19 mouse cellular contexts compared by ENCODE assay signal in genomic region chr1:157065819-157066730, GRCm38 (mm10). TPM values are rescaled to one million over a fixed set of nuclear protein-coding genes. Genes with fewer than 3 reads are reported as not detected.
A peak's percentile ranks its signal among the peaks of the same experiment; 100 is the strongest.
DNase-seq lines count a peak whose midpoint lies in the region; ATAC-seq and TF ChIP-seq lines count a peak whose summit lies in the region.
"Had no signal": no experiment of that assay in that cellular context is flagged by ENCODE, and none has a peak within 500 bp of the region (broad histone marks: within the 10 kb centered on the region; RNA-seq: fewer than 3 reads in every experiment).

No protein-coding gene starts in this region.

- H3K4me2 ChIP-seq in lung, embryonic 14.5 days: no peak overlapping the region
- no peak overlapping the region for H3K4me2 ChIP-seq in forebrain, embryonic 13.5 days
- no peak overlapping the region for H3K4me2 ChIP-seq in midbrain, embryonic 14.5 days (ENCODE audit: low read length)
- H3K4me2 ChIP-seq: liver, embryonic 15.5 days; midbrain, embryonic 12.5 days had no signal

- peaks cover 16% of the 10 kb centered on the region for H3K4me1 ChIP-seq in heart, embryonic 10.5 days
- peaks cover 6% of the 10 kb centered on the region; the same call in 1 of the 2 replicates for H3K4me1 ChIP-seq in lung, embryonic 14.5 days (ENCODE audit: insufficient read depth)
- H3K4me1 ChIP-seq in forebrain, embryonic 13.5 days: peaks cover 32% of the 10 kb centered on the region
- H3K4me1 ChIP-seq in midbrain, embryonic 14.5 days (ENCODE audit: control insufficient read depth, insufficient read depth, low read length): peaks cover 5% of the 10 kb centered on the region; the same call in 1 of the 2 replicates
- H3K4me1 ChIP-seq: liver, embryonic 15.5 days had no signal

- ATAC-seq in lung, embryonic 14.5 days (ENCODE audit: insufficient read depth): peak; percentile 65
- peak; percentile 60 for ATAC-seq in forebrain, embryonic 13.5 days
- no peak for ATAC-seq in midbrain, embryonic 14.5 days (ENCODE audit: low FRiP score, low TSS enrichment)
- ATAC-seq: inflammation-experienced regulatory T-cells, adult 6 months; Patski had no signal

- H3K27ac ChIP-seq in heart, embryonic 10.5 days: peak overlapping the region; percentile 4; the same call in 1 of the 2 replicates
- H3K27ac ChIP-seq in lung, embryonic 14.5 days (ENCODE audit: low read depth): no peak overlapping the region
- H3K27ac ChIP-seq in forebrain, embryonic 13.5 days: no peak overlapping the region
- H3K27ac ChIP-seq in midbrain, embryonic 14.5 days (replicated peaks; ENCODE audit: low read depth, low read length): no peak overlapping the region
- H3K27ac ChIP-seq: heart, adult 2 months; liver, embryonic 15.5 days; midbrain, embryonic 12.5 days had no signal

- no peak overlapping the region for H3K4me3 ChIP-seq in heart, embryonic 10.5 days
- H3K4me3 ChIP-seq in lung, embryonic 14.5 days (ENCODE audit: low read depth, low read length): no peak overlapping the region
- no peak overlapping the region for H3K4me3 ChIP-seq in forebrain, embryonic 13.5 days
- no peak overlapping the region for H3K4me3 ChIP-seq in midbrain, embryonic 14.5 days (replicated peaks; ENCODE audit: low read depth, low read length)
- H3K4me3 ChIP-seq: heart, adult 2 months; liver, embryonic 15.5 days; midbrain, embryonic 12.5 days had no signal

- no peak overlapping the region for H3K9ac ChIP-seq in lung, embryonic 14.5 days
- no peak overlapping the region for H3K9ac ChIP-seq in forebrain, embryonic 13.5 days
- no peak overlapping the region for H3K9ac ChIP-seq in midbrain, embryonic 14.5 days (replicated peaks; ENCODE audit: low read length)
- H3K9ac ChIP-seq: liver, embryonic 15.5 days; midbrain, embryonic 12.5 days had no signal

- DNase-seq in heart, embryonic 10.5 days (ENCODE audit: low spot score): no peak
- DNase-seq in heart, adult 9 months (ENCODE audit: low spot score in 2 of 2): no peak
- peak; percentile 70 for DNase-seq in lung, embryonic 14.5 days
- DNase-seq in lung, postnatal 4 days: no peak
- peak; percentile 48 for DNase-seq in midbrain, embryonic 14.5 days
- DNase-seq in ovary, postnatal 14 days (ENCODE audit: low spot score): no peak
- DNase-seq in frontal cortex, postnatal 36 days (ENCODE audit: low spot score in 2 of 2): no peak
- DNase-seq: cerebellum, adult 2 months; heart, adult 2 months; kidney, postnatal 10 days; retina, postnatal 1 day had no signal

- no peak for TF ChIP-seq CTCF in lung, embryonic 14.5 days (IDR thresholded peaks at IDR 0.05; ENCODE audit: low read depth)

- H3K27me3 ChIP-seq in heart, embryonic 10.5 days (ENCODE audit: insufficient read depth, poor library complexity, severe bottlenecking): no peaks in the 10 kb centered on the region
- H3K27me3 ChIP-seq in lung, embryonic 14.5 days (ENCODE audit: insufficient read depth, low read length): no peaks in the 10 kb centered on the region
- H3K27me3 ChIP-seq in forebrain, embryonic 13.5 days: no peaks in the 10 kb centered on the region; the same call in 1 of the 2 replicates
- no peaks in the 10 kb centered on the region for H3K27me3 ChIP-seq in midbrain, embryonic 14.5 days (ENCODE audit: control insufficient read depth, insufficient read depth, low read length)
- H3K27me3 ChIP-seq: liver, embryonic 15.5 days; Patski had no signal

- H3K36me3 ChIP-seq in heart, embryonic 10.5 days: no peaks in the 10 kb centered on the region
- H3K36me3 ChIP-seq in lung, embryonic 14.5 days (ENCODE audit: insufficient read depth): no peaks in the 10 kb centered on the region
- no peaks in the 10 kb centered on the region for H3K36me3 ChIP-seq in forebrain, embryonic 13.5 days (ENCODE audit: poor library complexity, severe bottlenecking)
- H3K36me3 ChIP-seq in midbrain, embryonic 14.5 days (ENCODE audit: control insufficient read depth, insufficient read depth, low read length): no peaks in the 10 kb centered on the region
- H3K36me3 ChIP-seq: liver, embryonic 15.5 days; midbrain, embryonic 12.5 days had no signal

- 84% methylated on average over 12 of the region's 12 CpGs for WGBS in heart, embryonic 10.5 days
- WGBS in lung, embryonic 14.5 days: 63% methylated on average over 12 of the region's 12 CpGs
- WGBS in forebrain, embryonic 13.5 days: 66% methylated on average over 12 of the region's 12 CpGs
- WGBS in midbrain, embryonic 14.5 days: 78% methylated on average over 12 of the region's 12 CpGs

- no peaks in the 10 kb centered on the region for H3K9me3 ChIP-seq in heart, embryonic 10.5 days
- no peaks in the 10 kb centered on the region for H3K9me3 ChIP-seq in lung, embryonic 14.5 days (ENCODE audit: low read depth, low read length)
- no peaks in the 10 kb centered on the region for H3K9me3 ChIP-seq in forebrain, embryonic 13.5 days (replicated peaks)
- H3K9me3 ChIP-seq in midbrain, embryonic 14.5 days (ENCODE audit: control insufficient read depth, low read length): no peaks in the 10 kb centered on the region
- H3K9me3 ChIP-seq: liver, embryonic 15.5 days; midbrain, embryonic 12.5 days had no signal

RNA-seq across cellular contexts. Expression of gene Tex35, which starts 42.4 kb away (rescaled TPM):
- polyA plus RNA-seq in heart, embryonic 10.5 days (2016; fragmentation: Nextera tagmentation; extraction: Ambion mirVana): not detected in 2 replicates
- polyA plus RNA-seq in lung, embryonic 14.5 days (2014; fragmentation: Nextera tagmentation; extraction: Ambion mirVana): not detected in 2 replicates
- not detected in 2 replicates for polyA plus RNA-seq in forebrain, embryonic 13.5 days (2015; fragmentation: Nextera tagmentation; extraction: Ambion mirVana)
- polyA plus RNA-seq in midbrain, embryonic 14.5 days (2014; fragmentation: Nextera tagmentation; extraction: Ambion mirVana): not detected in 2 replicates
- polyA plus RNA-seq: cerebellum, adult 2 months; cortical plate, adult 2 months; heart, adult 2 months; liver, embryonic 15.5 days; midbrain, embryonic 12.5 days; neural tube, embryonic 14.5 days; spleen, adult 2 months had no signal

Comparison
In these comparisons a context has a peak if more than half of its experiments do, and no peak if none do; other contexts are left out.
1. DNase-seq: peak in lung, embryonic 14.5 days (single experiment) and midbrain, embryonic 14.5 days (single experiment); none in heart, embryonic 10.5 days (single experiment), heart, adult 9 months (0 of 2), lung, postnatal 4 days (0 of 2), ovary, postnatal 14 days (single experiment) and frontal cortex, postnatal 36 days (0 of 2).